Comparison of ENCODE assay signal across 7 mouse cellular contexts in genomic region chr7:60374001-60374400, GRCm38 (mm10).
DNase-seq lines count a peak whose midpoint lies in the region; ATAC-seq and TF ChIP-seq lines count a peak whose summit lies in the region.
"Not testable (repeated sequence)": the region's sequence is repeated elsewhere in the genome, so short reads cannot be mapped to it uniquely, and the experiment has no call there.

No protein-coding gene starts in this region.

- TF ChIP-seq EP300 in heart, postnatal 0 days (IDR thresholded peaks at IDR 0.05; ENCODE audit: low read depth): not testable (repeated sequence)

- not testable (repeated sequence) for H3K79me2 ChIP-seq in liver, adult 2 months (ENCODE audit: control insufficient read depth, insufficient read depth, low read length)

- H3K9me3 ChIP-seq in G1E (replicated peaks); heart, postnatal 0 days (replicated peaks; ENCODE audit: control insufficient read depth, low read length): not testable (repeated sequence)

- H3K36me3 ChIP-seq in G1E (replicated peaks); heart, postnatal 0 days (replicated peaks; ENCODE audit: control insufficient read depth, insufficient read depth, low read length); liver, adult 2 months (ENCODE audit: control insufficient read depth, insufficient read depth, low read length): not testable (repeated sequence)

- not testable (repeated sequence) for H3K27me3 ChIP-seq in G1E (ENCODE audit: insufficient read depth, low read length); heart, postnatal 0 days (ENCODE audit: control insufficient read depth, insufficient read depth, low read length); liver, adult 2 months (ENCODE audit: control insufficient read depth, insufficient read depth, low read length)

- H3K4me3 ChIP-seq in G1E (ENCODE audit: low read depth, low read length); heart, postnatal 0 days (ENCODE audit: low read depth, low read length); liver, adult 2 months (ENCODE audit: insufficient read depth, low read depth, low read length): not testable (repeated sequence)

- 19% methylated on average over 3 of the region's 3 CpGs for WGBS in heart, postnatal 0 days
- 10% methylated on average over 3 of the region's 3 CpGs for WGBS in liver, adult 2 months

- H3K27ac ChIP-seq in heart, postnatal 0 days (ENCODE audit: low read depth); liver, adult 2 months (replicated peaks; ENCODE audit: insufficient read depth, low read depth, low read length): not testable (repeated sequence)

- DNase-seq in 416B (ENCODE audit: low read depth) (peak; percentile 18), ZHBTc4 (ENCODE audit: low read depth, low spot score) (peak; percentile 65)
- not testable (repeated sequence) for DNase-seq in G1E (ENCODE audit: low spot score); heart, postnatal 0 days (ENCODE audit: low spot score)
- peak; percentile 7 for DNase-seq in embryo, embryonic 11 days
- DNase-seq in kidney, adult 9 months: peak; percentile 36
- peak; percentile 3 for DNase-seq in liver, adult 2 months (ENCODE audit: extremely low read depth, low read depth, low spot score)

- H3K9ac ChIP-seq in heart, postnatal 0 days (replicated peaks; ENCODE audit: low read depth, low read length); liver, adult 2 months (ENCODE audit: low read depth, low read length): not testable (repeated sequence)

- not testable (repeated sequence) for TF ChIP-seq POLR2A in liver, adult 2 months (IDR thresholded peaks at IDR 0.05; ENCODE audit: extremely low read depth, insufficient read depth, low read length)

- TF ChIP-seq CTCF in G1E (IDR thresholded peaks at IDR 0.05; ENCODE audit: low read depth, low read length); liver, adult 2 months (IDR thresholded peaks at IDR 0.05; ENCODE audit: low read depth, low read length): not testable (repeated sequence)
- 0 out of 2 replicates have a peak, but pooled peaks have one; percentile 5 for TF ChIP-seq CTCF in heart, postnatal 0 days (IDR thresholded peaks at IDR 0.05; ENCODE audit: low read depth)

- H3K4me2 ChIP-seq in heart, postnatal 0 days (ENCODE audit: low read depth, low read length): not testable (repeated sequence)

- ATAC-seq in G1E (ENCODE audit: extremely low read depth, insufficient number of reproducible peaks, low FRiP score, poor library complexity, severe bottlenecking): peak; percentile 34; the same call in 1 of the 2 replicates
- ATAC-seq in heart, postnatal 0 days (ENCODE audit: insufficient read depth, low read depth): not testable (repeated sequence)

- not testable (repeated sequence) for H3K4me1 ChIP-seq in G1E (ENCODE audit: insufficient read depth, low read depth, low read length); heart, postnatal 0 days (ENCODE audit: control insufficient read depth, insufficient read depth); liver, adult 2 months (ENCODE audit: control insufficient read depth, insufficient read depth, low read length)
